Mouse (Mus musculus) G1E-ER4 (cell line): ENCODE data around the gene Ints6l. TPM values are rescaled to one million over a fixed set of nuclear protein-coding genes. Genes with fewer than 3 reads are reported as not detected.
"Not testable (repeated sequence)": the region's sequence is repeated elsewhere in the genome, so short reads cannot be mapped to it uniquely, and the experiment has no call there.

ENCODE experiments used
- GATA1 ChIP-seq: IDR thresholded peaks from one replicate; pipeline ENCODE4 v1.8.0; 2012; ENCODE audit warnings: low read length, inconsistent platforms
- polyA plus RNA-seq: library from polyadenylated mRNA; stranded (reverse); fragments of >175 nt; gene quantifications from 2 replicates; pipeline ENCODE4 v1.2.3, GENCODE M21; 2012

Gene Ints6l
- polyA plus RNA-seq, 1 experiment = 7.9 TPM

GRCm38 (mm10) chrX:56468422-56468821 lies 13.8 kb downstream of the Ints6l start:
- TF ChIP-seq GATA1 = no peak

GRCm38 (mm10) chrX:56474035-56474434 lies 19.4 kb downstream of the Ints6l start:
- TF ChIP-seq GATA1 = no peak

- TF ChIP-seq GATA1 = no peak
Measured at GRCm38 (mm10) chrX:56477553-56477952, 22.9 kb downstream of the Ints6l start.

GRCm38 (mm10) chrX:56481906-56482305 lies 27.2 kb downstream of the Ints6l start:
- no peak for TF ChIP-seq GATA1

- no peak for TF ChIP-seq GATA1
Measured at GRCm38 (mm10) chrX:56489758-56490157, 35.1 kb downstream of the Ints6l start.

- TF ChIP-seq GATA1 = no peak
Measured at GRCm38 (mm10) chrX:56497241-56497640, 42.6 kb downstream of the Ints6l start.

- TF ChIP-seq GATA1 = not testable (repeated sequence)
Measured at GRCm38 (mm10) chrX:56524442-56524841, 69.8 kb downstream of the Ints6l start, which contains the start of gene Gm10477. TSS of gene Gm10477 (plus strand) at chrX:56524742.

- TF ChIP-seq GATA1 = no peak
Measured at GRCm38 (mm10) chrX:56531266-56531665, 76.6 kb downstream of the Ints6l start.

- TF ChIP-seq GATA1 = no peak
Measured at GRCm38 (mm10) chrX:56537162-56537561, 82.5 kb downstream of the Ints6l start.

- TF ChIP-seq GATA1 = no peak
Measured at GRCm38 (mm10) chrX:56549506-56549905, 94.8 kb downstream of the Ints6l start, which contains the start of gene Gm648. TSS of gene Gm648 (minus strand) at chrX:56549606.

- TF ChIP-seq GATA1 = no peak
Measured at GRCm38 (mm10) chrX:56553584-56553983, 98.9 kb downstream of the Ints6l start.

Other genes with a start within 250 kb of the Ints6l start
- gene Gm773, start 242.0 kb upstream of the Ints6l start, polyA plus RNA-seq = 0.17 and 0.38 TPM in 2 replicates
- gene Zfp449, start 108.5 kb upstream of the Ints6l start, polyA plus RNA-seq = 0.09 and 0.11 TPM in 2 replicates
- not detected in 2 replicates for gene Smim10l2a, start 80.3 kb upstream of the Ints6l start, polyA plus RNA-seq
- gene Gm2174, start 6.9 kb upstream of the Ints6l start, polyA plus RNA-seq = not detected in 2 replicates
- not detected in 2 replicates for gene Gm10477, start 69.9 kb downstream of the Ints6l start, polyA plus RNA-seq
- gene Gm648, start 94.7 kb downstream of the Ints6l start, polyA plus RNA-seq = not detected in 2 replicates
- 0.49 and 0.54 TPM in 2 replicates for gene Mmgt1, start 143.2 kb downstream of the Ints6l start, polyA plus RNA-seq
- 7.3 and 31.5 TPM in 2 replicates for gene Slc9a6, start 154.9 kb downstream of the Ints6l start, polyA plus RNA-seq